In genomic region chr4:43499407-43500333, GRCm38 (mm10) we compare ENCODE assay signal across 8 mouse cellular contexts. TPM values are rescaled to one million over a fixed set of nuclear protein-coding genes. Genes with fewer than 3 reads are reported as not detected.
A peak's percentile ranks its signal among the peaks of the same experiment; 100 is the strongest.
DNase-seq lines count a peak whose midpoint lies in the region; ATAC-seq lines count a peak whose summit lies in the region.

Arhgef39 (minus strand) TSS chr4:43499695.

- no peaks in the 10 kb centered on the region for H3K27me3 ChIP-seq in intestine, embryonic 16.5 days (replicated peaks; ENCODE audit: control insufficient read depth, insufficient read depth, low read length)
- no peaks in the 10 kb centered on the region for H3K27me3 ChIP-seq in limb, embryonic 13.5 days
- no peaks in the 10 kb centered on the region for H3K27me3 ChIP-seq in midbrain, embryonic 14.5 days (ENCODE audit: control insufficient read depth, insufficient read depth, low read length)

- H3K4me1 ChIP-seq in intestine, embryonic 16.5 days (ENCODE audit: control insufficient read depth, insufficient read depth, low read length), result peaks cover 36% of the 10 kb centered on the region
- H3K4me1 ChIP-seq in limb, embryonic 13.5 days, result peaks cover 33% of the 10 kb centered on the region
- peaks cover 9% of the 10 kb centered on the region for H3K4me1 ChIP-seq in midbrain, embryonic 14.5 days (ENCODE audit: control insufficient read depth, insufficient read depth, low read length)

- ATAC-seq in intestine, embryonic 16.5 days, result peak; percentile 88
- ATAC-seq in limb, embryonic 13.5 days (ENCODE audit: low FRiP score, low read depth), result peak; percentile 83
- ATAC-seq in midbrain, embryonic 14.5 days (ENCODE audit: low FRiP score, low TSS enrichment), result peak; percentile 86

- DNase-seq in left cerebral cortex, adult 18-20 months (ENCODE audit: low spot score in 2 of 2), result peak; percentile 64 to 82
- DNase-seq in left cerebral cortex, adult 11 months (ENCODE audit: low spot score), result no peak
- DNase-seq in embryo, embryonic 10.5 days (ENCODE audit: low spot score), result peak; percentile 93
- peak; percentile 69 to 85 for DNase-seq in gastrocnemius, postnatal 4 days (ENCODE audit: low spot score in 2 of 2)
- peak; percentile 95 for DNase-seq in midbrain, embryonic 14.5 days
- DNase-seq in spleen, postnatal 10 days (ENCODE audit: low spot score in 2 of 2), result peak; percentile 83 to 92

- H3K9ac ChIP-seq in intestine, embryonic 16.5 days (ENCODE audit: low read depth, low read length), result peak within 1 kb of the TSS; percentile 83
- peak within 1 kb of the TSS; percentile 74 for H3K9ac ChIP-seq in limb, embryonic 13.5 days
- peak within 1 kb of the TSS; percentile 48; the same call in 1 of the 2 replicates for H3K9ac ChIP-seq in midbrain, embryonic 14.5 days (replicated peaks; ENCODE audit: low read length)

- H3K4me3 ChIP-seq in intestine, embryonic 16.5 days (ENCODE audit: low read length), result peak within 1 kb of the TSS; percentile 73
- peak within 1 kb of the TSS; percentile 65 for H3K4me3 ChIP-seq in limb, embryonic 13.5 days
- H3K4me3 ChIP-seq in midbrain, embryonic 14.5 days (replicated peaks; ENCODE audit: low read depth, low read length), result peak within 1 kb of the TSS; percentile 46

- H3K36me3 ChIP-seq in intestine, embryonic 16.5 days (ENCODE audit: control insufficient read depth, insufficient read depth, low read length), result peaks cover 4% of the 10 kb centered on the region; the same call in 1 of the 2 replicates
- peaks cover 26% of the 10 kb centered on the region for H3K36me3 ChIP-seq in limb, embryonic 13.5 days
- no peaks in the 10 kb centered on the region for H3K36me3 ChIP-seq in midbrain, embryonic 14.5 days (ENCODE audit: control insufficient read depth, insufficient read depth, low read length)

- H3K4me2 ChIP-seq in intestine, embryonic 16.5 days (ENCODE audit: low read depth, low read length), result peak within 1 kb of the TSS; percentile 84
- peak within 1 kb of the TSS; percentile 79 for H3K4me2 ChIP-seq in limb, embryonic 13.5 days (replicated peaks)
- H3K4me2 ChIP-seq in midbrain, embryonic 14.5 days (ENCODE audit: low read length), result peak within 1 kb of the TSS; percentile 86

- no peaks in the 10 kb centered on the region for H3K9me3 ChIP-seq in intestine, embryonic 16.5 days (ENCODE audit: control insufficient read depth, low read length)
- no peaks in the 10 kb centered on the region for H3K9me3 ChIP-seq in limb, embryonic 13.5 days
- H3K9me3 ChIP-seq in midbrain, embryonic 14.5 days (ENCODE audit: control insufficient read depth, low read length), result no peaks in the 10 kb centered on the region

- WGBS in intestine, embryonic 16.5 days, result 6% methylated on average over 50 of the region's 50 CpGs
- WGBS in limb, embryonic 13.5 days, result 7% methylated on average over 50 of the region's 50 CpGs
- WGBS in midbrain, embryonic 14.5 days, result 7% methylated on average over 50 of the region's 50 CpGs

- peak within 1 kb of the TSS; percentile 55 for H3K27ac ChIP-seq in intestine, embryonic 16.5 days (ENCODE audit: low read length)
- no peak within 1 kb of the TSS for H3K27ac ChIP-seq in limb, embryonic 13.5 days
- no peak within 1 kb of the TSS for H3K27ac ChIP-seq in midbrain, embryonic 14.5 days (replicated peaks; ENCODE audit: low read depth, low read length)

RNA-seq across cellular contexts. Expression of gene Arhgef39, which starts in this region (rescaled TPM):
- total RNA-seq in left cerebral cortex, adult 18-20 months (2021), result 1 to 10 TPM in 1 of 2 experiments, under 1 TPM in 1; 0.21 to 1.8 TPM
- total RNA-seq in gastrocnemius, postnatal 4 days (2021), result 1 to 10 TPM; 7.9 to 8.9 TPM
- 40.9 and 49.7 TPM in 2 replicates for polyA plus RNA-seq in intestine, embryonic 16.5 days (2015; fragmentation: Nextera tagmentation; extraction: Ambion mirVana)
- 43.8 and 47.3 TPM in 2 replicates for polyA plus RNA-seq in limb, embryonic 13.5 days (2015; fragmentation: Nextera tagmentation; extraction: Ambion mirVana)
- 5.0 and 6.0 TPM in 2 replicates for polyA plus RNA-seq in midbrain, embryonic 14.5 days (2014; fragmentation: Nextera tagmentation; extraction: Ambion mirVana)
